Mouse (Mus musculus): ENCODE measurements at regions not wholly inside any gene's neighbourhood (a gene's known extent, or its start where the extent isn't known, plus 50 kb on each side); places are given as distances from the start of the nearest gene placed in this dataset.

- DNase-seq, result no peak
These were observed 64.7 kb upstream of the Nrip1 start for GRCm38 (mm10) chr16:76438093-76438883.

DNA sequence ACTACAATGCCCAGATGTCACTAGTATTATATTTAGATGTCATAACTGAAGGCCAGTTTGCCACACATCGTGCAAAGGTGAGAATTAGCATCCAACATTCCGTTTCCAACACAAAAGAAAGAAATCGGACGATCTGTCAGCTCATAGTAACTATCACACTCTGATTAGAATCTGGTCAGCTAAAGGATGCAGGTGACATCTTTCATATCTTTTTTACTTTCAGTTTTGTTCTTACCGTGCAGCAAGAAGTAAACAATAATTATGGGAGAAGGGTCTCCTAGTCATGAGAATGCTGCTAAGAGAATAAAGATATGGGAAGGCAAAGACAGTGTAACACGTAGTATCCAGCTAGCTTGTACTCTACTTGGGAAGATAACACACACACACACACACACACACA is 62.7 kb upstream of the Nrip1 start:
- no peak for DNase-seq

GRCm38 (mm10) chr16:76433076-76433825 is 59.6 kb upstream of the Nrip1 start:
- DNase-seq, result peak; percentile 38

- DNase-seq, result no peak
These were observed 58.7 kb upstream of the Nrip1 start for GRCm38 (mm10) chr16:76432304-76432703.

DNA sequence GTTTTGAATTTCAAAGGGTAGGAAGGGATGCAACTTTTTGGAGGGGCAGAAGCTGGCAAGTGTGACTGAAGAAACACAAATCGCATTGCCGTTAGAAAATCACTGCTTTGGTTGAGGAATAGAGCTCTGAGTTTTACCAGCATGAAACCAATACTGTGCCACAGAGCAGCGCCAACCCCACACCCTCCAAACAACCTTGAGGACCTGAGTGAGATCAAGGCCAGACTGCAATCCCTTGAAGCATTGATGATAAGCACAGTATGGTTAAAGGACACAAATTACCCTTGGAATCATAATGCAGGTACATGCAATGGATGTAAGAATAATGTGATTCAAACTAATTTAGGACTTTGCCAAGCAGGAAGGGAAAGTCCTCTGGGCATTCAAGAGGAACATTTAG is 55.5 kb upstream of the Nrip1 start:
- no peak for DNase-seq

GRCm38 (mm10) chr16:76423964-76424363 is 50.3 kb upstream of the Nrip1 start:
- no peak for DNase-seq

Measured in layer of hippocampus, adult 9-11 months (tissue).